ENCODE assay signal across 9 mouse cellular contexts in genomic region chr4:42916617-42917401, GRCm38 (mm10). TPM values are rescaled to one million over a fixed set of nuclear protein-coding genes. Genes with fewer than 3 reads are reported as not detected.
DNase-seq lines count a peak whose midpoint lies in the region; ATAC-seq and TF ChIP-seq lines count a peak whose summit lies in the region.
"Had no signal": no experiment of that assay in that cellular context is flagged by ENCODE, and none has a peak within 500 bp of the region (broad histone marks: within the 10 kb centered on the region; RNA-seq: fewer than 3 reads in every experiment).

Phf24 (plus strand) TSS chr4:42916660.

- no peaks in the 10 kb centered on the region for H3K9me3 ChIP-seq in kidney, embryonic 14.5 days (ENCODE audit: control insufficient read depth, low read length)
- H3K9me3 ChIP-seq in forebrain, postnatal 0 days (ENCODE audit: low read length): no peaks in the 10 kb centered on the region
- H3K9me3 ChIP-seq in kidney, postnatal 0 days (replicated peaks; ENCODE audit: low read length): no peaks in the 10 kb centered on the region
- H3K9me3 ChIP-seq in liver, embryonic 11.5 days (ENCODE audit: control insufficient read depth, low read length): no peaks in the 10 kb centered on the region
- no peaks in the 10 kb centered on the region for H3K9me3 ChIP-seq in neural tube, embryonic 14.5 days (ENCODE audit: control insufficient read depth, low read length)

- H3K4me2 ChIP-seq in kidney, embryonic 14.5 days (replicated peaks; ENCODE audit: low read depth, low read length): peak within 1 kb of the TSS; percentile 94
- peak within 1 kb of the TSS; percentile 84 for H3K4me2 ChIP-seq in forebrain, postnatal 0 days (ENCODE audit: low read depth)
- H3K4me2 ChIP-seq in kidney, postnatal 0 days (ENCODE audit: low read length): peak within 1 kb of the TSS; percentile 74
- peak within 1 kb of the TSS; percentile 83 for H3K4me2 ChIP-seq in liver, embryonic 11.5 days
- peak within 1 kb of the TSS; percentile 83 for H3K4me2 ChIP-seq in neural tube, embryonic 14.5 days (ENCODE audit: low read depth, low read length)

- H3K27me3 ChIP-seq in kidney, embryonic 14.5 days (ENCODE audit: control insufficient read depth, insufficient read depth, low read length): peaks cover 51% of the 10 kb centered on the region
- no peaks in the 10 kb centered on the region for H3K27me3 ChIP-seq in forebrain, postnatal 0 days (ENCODE audit: insufficient read depth, low read length)
- peaks cover 23% of the 10 kb centered on the region for H3K27me3 ChIP-seq in kidney, postnatal 0 days (ENCODE audit: insufficient read depth, low read length)
- H3K27me3 ChIP-seq in liver, embryonic 11.5 days (replicated peaks; ENCODE audit: control insufficient read depth, insufficient read depth, low read length): peaks cover 74% of the 10 kb centered on the region
- H3K27me3 ChIP-seq in neural tube, embryonic 14.5 days (ENCODE audit: control insufficient read depth, insufficient read depth, low read length): peaks cover 8% of the 10 kb centered on the region; the same call in 1 of the 2 replicates

- no peak within 1 kb of the TSS for H3K27ac ChIP-seq in kidney, embryonic 14.5 days (ENCODE audit: low read depth, low read length)
- peak within 1 kb of the TSS; percentile 78 for H3K27ac ChIP-seq in forebrain, postnatal 0 days (ENCODE audit: low read depth, low read length)
- no peak within 1 kb of the TSS for H3K27ac ChIP-seq in kidney, postnatal 0 days
- no peak within 1 kb of the TSS for H3K27ac ChIP-seq in liver, embryonic 11.5 days (ENCODE audit: low read depth, low read length)
- peak within 1 kb of the TSS; percentile 67 for H3K27ac ChIP-seq in neural tube, embryonic 14.5 days (ENCODE audit: low read depth, low read length)

- H3K9ac ChIP-seq in kidney, embryonic 14.5 days (ENCODE audit: low read depth, low read length): peak within 1 kb of the TSS; percentile 67
- H3K9ac ChIP-seq in forebrain, postnatal 0 days: peak within 1 kb of the TSS; percentile 94
- H3K9ac ChIP-seq in kidney, postnatal 0 days (ENCODE audit: low read depth, low read length): peak within 1 kb of the TSS; percentile 54
- peak within 1 kb of the TSS; percentile 34; the same call in 1 of the 2 replicates for H3K9ac ChIP-seq in liver, embryonic 11.5 days (ENCODE audit: low read depth, low read length)
- H3K9ac ChIP-seq in neural tube, embryonic 14.5 days (replicated peaks; ENCODE audit: low read depth, low read length): peak within 1 kb of the TSS; percentile 92

- no peak for TF ChIP-seq CTCF in forebrain, postnatal 0 days (IDR thresholded peaks at IDR 0.05; ENCODE audit: low read depth)
- TF ChIP-seq CTCF in kidney, postnatal 0 days (IDR thresholded peaks at IDR 0.05; ENCODE audit: low read depth): no peak

- peak within 1 kb of the TSS; percentile 62 for H3K4me3 ChIP-seq in kidney, embryonic 14.5 days (ENCODE audit: low read length)
- peak within 1 kb of the TSS; percentile 68 for H3K4me3 ChIP-seq in forebrain, postnatal 0 days (ENCODE audit: low read depth, low read length)
- peak within 1 kb of the TSS; percentile 42 for H3K4me3 ChIP-seq in kidney, postnatal 0 days (replicated peaks; ENCODE audit: low read depth, low read length)
- peak within 1 kb of the TSS; percentile 64 for H3K4me3 ChIP-seq in liver, embryonic 11.5 days (ENCODE audit: low read depth, low read length)
- H3K4me3 ChIP-seq in neural tube, embryonic 14.5 days (ENCODE audit: low read depth, low read length): peak within 1 kb of the TSS; percentile 74
- H3K4me3 ChIP-seq: myocyte had no signal

- no peaks in the 10 kb centered on the region for H3K36me3 ChIP-seq in kidney, embryonic 14.5 days (ENCODE audit: control insufficient read depth, insufficient read depth, low read length)
- no peaks in the 10 kb centered on the region for H3K36me3 ChIP-seq in forebrain, postnatal 0 days (ENCODE audit: insufficient read depth)
- no peaks in the 10 kb centered on the region for H3K36me3 ChIP-seq in kidney, postnatal 0 days (ENCODE audit: insufficient read depth, low read length)
- H3K36me3 ChIP-seq in liver, embryonic 11.5 days (ENCODE audit: control insufficient read depth, insufficient read depth, low read length): no peaks in the 10 kb centered on the region
- H3K36me3 ChIP-seq in neural tube, embryonic 14.5 days (ENCODE audit: control insufficient read depth, insufficient read depth, low read length): no peaks in the 10 kb centered on the region

- under 1% methylated on average over 50 of the region's 90 CpGs for WGBS in kidney, embryonic 14.5 days
- 4% methylated on average over 80 of the region's 90 CpGs for WGBS in forebrain, postnatal 0 days
- WGBS in kidney, postnatal 0 days: under 1% methylated on average over 60 of the region's 90 CpGs
- WGBS in liver, embryonic 11.5 days: 1% methylated on average over 63 of the region's 90 CpGs
- under 1% methylated on average over 27 of the region's 90 CpGs for WGBS in neural tube, embryonic 14.5 days

- DNase-seq in kidney, adult 8-10 months: no peak
- peak; percentile 17 to 61 for DNase-seq in cerebellum, adult 18-20 months
- peak; percentile 86 for DNase-seq in forebrain, postnatal 0 days
- peak; percentile 37 for DNase-seq in kidney, postnatal 0 days (ENCODE audit: low spot score)
- DNase-seq in liver, embryonic 11.5 days (ENCODE audit: low spot score): peak; percentile 37
- DNase-seq in thymus, adult 18-20 months: no peak

- no peaks in the 10 kb centered on the region for H3K4me1 ChIP-seq in kidney, embryonic 14.5 days (ENCODE audit: control insufficient read depth, insufficient read depth, low read length)
- H3K4me1 ChIP-seq in forebrain, postnatal 0 days (ENCODE audit: insufficient read depth): 0 out of 2 replicates have a peak, but pooled peaks cover 4% of the 10 kb centered on the region
- no peaks in the 10 kb centered on the region for H3K4me1 ChIP-seq in kidney, postnatal 0 days (replicated peaks; ENCODE audit: insufficient read depth, low read length)
- H3K4me1 ChIP-seq in liver, embryonic 11.5 days (replicated peaks; ENCODE audit: control insufficient read depth, insufficient read depth, low read length): 0 out of 2 replicates have a peak, but pooled peaks cover 2% of the 10 kb centered on the region
- H3K4me1 ChIP-seq in neural tube, embryonic 14.5 days (ENCODE audit: control insufficient read depth, insufficient read depth, low read length): peaks cover 6% of the 10 kb centered on the region; the same call in 1 of the 2 replicates

- ATAC-seq in kidney, embryonic 14.5 days (ENCODE audit: low FRiP score, low TSS enrichment): peak; percentile 78
- peak; percentile 87 for ATAC-seq in forebrain, postnatal 0 days
- peak; percentile 29; the same call in 1 of the 2 replicates for ATAC-seq in kidney, postnatal 0 days (replicated peaks; ENCODE audit: low FRiP score, low read depth)
- ATAC-seq in liver, embryonic 11.5 days (replicated peaks; ENCODE audit: low FRiP score): 0 out of 2 replicates have a peak, but pooled peaks have one; percentile 23
- ATAC-seq in neural tube, embryonic 14.5 days (ENCODE audit: low read depth): peak; percentile 88

RNA-seq across cellular contexts. Expression of gene Phf24, which starts in this region (rescaled TPM):
- polyA plus RNA-seq in kidney, embryonic 14.5 days (2014; fragmentation: Nextera tagmentation; extraction: Ambion mirVana): 0.41 and 1.1 TPM in 2 replicates
- total RNA-seq in forebrain, postnatal 0 days (2014; rRNA removed): 77.2 and 82.7 TPM in 2 replicates
- 38.2 and 42.3 TPM in 2 replicates for polyA plus RNA-seq in forebrain, postnatal 0 days (2015; fragmentation: Nextera tagmentation; extraction: Ambion mirVana)
- 0.34 and 0.64 TPM in 2 replicates for polyA plus RNA-seq in kidney, postnatal 0 days (2015; fragmentation: Nextera tagmentation; extraction: Ambion mirVana)
- polyA plus RNA-seq in liver, embryonic 11.5 days (2014; fragmentation: Nextera tagmentation; extraction: Ambion mirVana): 0.38 and 0.42 TPM in 2 replicates
- 41.1 and 48.7 TPM in 2 replicates for polyA plus RNA-seq in neural tube, embryonic 14.5 days (2014; fragmentation: Nextera tagmentation; extraction: Ambion mirVana)
- polyA plus RNA-seq: myocyte had no signal

Comparison
In these comparisons a context has a peak if more than half of its experiments do, and no peak if none do; other contexts are left out.
1. RNA of gene Phf24 (polyA plus RNA-seq): 41.1 to 48.7 TPM in neural tube, embryonic 14.5 days and 38.2 to 42.3 TPM in forebrain, postnatal 0 days; 0.41 to 1.1 TPM in kidney, embryonic 14.5 days, 0.34 to 0.64 TPM in kidney, postnatal 0 days and 0.38 to 0.42 TPM in liver, embryonic 11.5 days; every median in the first group is over 10 times any median in the second.
2. Peak in DNase-seq, ATAC-seq, H3K4me3 ChIP-seq, H3K9ac ChIP-seq and H3K4me2 ChIP-seq in kidney, postnatal 0 days; RNA of the gene not detected or under 1 TPM.
3. Peak in DNase-seq, ATAC-seq, H3K4me3 ChIP-seq, H3K9ac ChIP-seq and H3K4me2 ChIP-seq in liver, embryonic 11.5 days; RNA of the gene not detected or under 1 TPM.
4. ATAC-seq: peak in every context shown above with its lines; median percentile 88 in neural tube, embryonic 14.5 days; 87 in forebrain, postnatal 0 days; 78 in kidney, embryonic 14.5 days; 29 in kidney, postnatal 0 days; 23 in liver, embryonic 11.5 days.
5. H3K27ac ChIP-seq: peak in forebrain, postnatal 0 days (single experiment) and neural tube, embryonic 14.5 days (single experiment); none in kidney, embryonic 14.5 days (single experiment), kidney, postnatal 0 days (single experiment) and liver, embryonic 11.5 days (single experiment).
6. H3K9ac ChIP-seq: peak in every context shown above with its lines; median percentile 94 in forebrain, postnatal 0 days; 92 in neural tube, embryonic 14.5 days; 67 in kidney, embryonic 14.5 days; 54 in kidney, postnatal 0 days; 34 in liver, embryonic 11.5 days.
7. DNase-seq: peak in cerebellum, adult 18-20 months (2 of 2) and forebrain, postnatal 0 days (single experiment); none in kidney, adult 8-10 months (0 of 2) and thymus, adult 18-20 months (0 of 2).
8. Peak in every context shown above with its lines, with median percentiles within 50 percentile points of each other: H3K4me2 ChIP-seq and H3K4me3 ChIP-seq.